Comparison of ENCODE assay signal across 8 mouse cellular contexts in genomic region chr4:43558631-43559356, GRCm38 (mm10). TPM values are rescaled to one million over a fixed set of nuclear protein-coding genes. Genes with fewer than 3 reads are reported as not detected.
A peak's percentile ranks its signal among the peaks of the same experiment; 100 is the strongest.
DNase-seq lines count a peak whose midpoint lies in the region; ATAC-seq and TF ChIP-seq lines count a peak whose summit lies in the region.

No protein-coding gene starts in this region.

- 12% methylated on average over 13 of the region's 13 CpGs for WGBS in heart, embryonic 11.5 days (ENCODE audit: insufficient replicate concordance)

- H3K9me3 ChIP-seq in heart, embryonic 11.5 days (replicated peaks; ENCODE audit: control insufficient read depth, low read length): no peaks in the 10 kb centered on the region

- peak; percentile 46; the same call in 1 of the 2 replicates for TF ChIP-seq POLR2A in testis, adult 2 months (IDR thresholded peaks at IDR 0.05; ENCODE audit: control insufficient read depth, low read depth, low read length)

- peak overlapping the region; percentile 79 for H3K4me2 ChIP-seq in heart, embryonic 11.5 days

- no peaks in the 10 kb centered on the region for H3K27me3 ChIP-seq in testis, adult 2 months (ENCODE audit: control insufficient read depth, insufficient read depth, low read length)
- no peaks in the 10 kb centered on the region for H3K27me3 ChIP-seq in heart, embryonic 11.5 days (ENCODE audit: control insufficient read depth, insufficient read depth, low read length)

- peak overlapping the region; percentile 85 for H3K9ac ChIP-seq in heart, embryonic 11.5 days (ENCODE audit: low read depth, low read length)

- H3K4me1 ChIP-seq in testis, adult 2 months (ENCODE audit: control insufficient read depth, insufficient read depth, low read length): peaks cover 13% of the 10 kb centered on the region
- peaks cover 47% of the 10 kb centered on the region for H3K4me1 ChIP-seq in heart, embryonic 11.5 days (ENCODE audit: control insufficient read depth, insufficient read depth, low read length)

- H3K4me3 ChIP-seq in testis, adult 2 months (ENCODE audit: control insufficient read depth, low read depth, low read length): no peak overlapping the region
- peak overlapping the region; percentile 97 for H3K4me3 ChIP-seq in heart, embryonic 11.5 days (ENCODE audit: low read depth, low read length)

- peak overlapping the region; percentile 81 for H3K27ac ChIP-seq in testis, adult 2 months (ENCODE audit: control insufficient read depth, insufficient read depth, low read depth, low read length)
- peak overlapping the region; percentile 100 for H3K27ac ChIP-seq in heart, embryonic 11.5 days (ENCODE audit: low read depth, low read length)

- no peak for TF ChIP-seq CTCF in testis, adult 2 months (IDR thresholded peaks at IDR 0.05; ENCODE audit: control insufficient read depth, insufficient read depth, insufficient replicate concordance, low read depth, low read length)

- 0 out of 2 replicates have a peak, but pooled peaks have one; percentile 39 for ATAC-seq in heart, embryonic 11.5 days (replicated peaks; ENCODE audit: insufficient number of reproducible peaks, low FRiP score, low TSS enrichment)

- DNase-seq in testis, postnatal 14 days (ENCODE audit: low spot score): no peak
- DNase-seq in embryo, embryonic 10.5 days (ENCODE audit: low spot score): peak; percentile 87
- peak; percentile 82 for DNase-seq in kidney, adult 9 months
- DNase-seq in lung, postnatal 10 days: peak; percentile 93
- DNase-seq in spleen, adult 18-20 months: peak; percentile 56 to 69
- no peak for DNase-seq in frontal cortex, postnatal 25 days (ENCODE audit: low spot score in 2 of 2)

- peaks cover 2% of the 10 kb centered on the region for H3K36me3 ChIP-seq in testis, adult 2 months (ENCODE audit: control insufficient read depth, insufficient read depth, low read length)
- H3K36me3 ChIP-seq in heart, embryonic 11.5 days (ENCODE audit: control insufficient read depth, insufficient read depth, low read length): peaks cover 27% of the 10 kb centered on the region

RNA-seq across cellular contexts. Expression of gene Creb3, which starts 3.3 kb away (rescaled TPM):
- 27.9 and 35.0 TPM in 2 replicates for polyA plus RNA-seq in testis, adult 2 months (2012; rRNA removed)
- polyA plus RNA-seq in heart, embryonic 11.5 days (2014; fragmentation: Nextera tagmentation; extraction: Ambion mirVana): 59.7 and 77.1 TPM in 2 replicates

RNA-seq across cellular contexts. Expression of gene Tln1, which starts 3.7 kb away (rescaled TPM):
- 44.9 and 51.8 TPM in 2 replicates for polyA plus RNA-seq in testis, adult 2 months (2012; rRNA removed)
- polyA plus RNA-seq in heart, embryonic 11.5 days (2014; fragmentation: Nextera tagmentation; extraction: Ambion mirVana): 74.2 and 86.2 TPM in 2 replicates

RNA-seq across cellular contexts. Expression of gene Rgp1, which starts 19.7 kb away (rescaled TPM):
- 36.8 and 37.6 TPM in 2 replicates for polyA plus RNA-seq in testis, adult 2 months (2012; rRNA removed)
- polyA plus RNA-seq in heart, embryonic 11.5 days (2014; fragmentation: Nextera tagmentation; extraction: Ambion mirVana): 20.1 and 32.5 TPM in 2 replicates

RNA-seq across cellular contexts. Expression of gene Gba2, which starts 19.9 kb away (rescaled TPM):
- polyA plus RNA-seq in testis, adult 2 months (2012; rRNA removed): 61.0 and 65.0 TPM in 2 replicates
- polyA plus RNA-seq in heart, embryonic 11.5 days (2014; fragmentation: Nextera tagmentation; extraction: Ambion mirVana): 14.3 and 18.4 TPM in 2 replicates

RNA-seq across cellular contexts. Expression of gene Msmp, which starts 25.5 kb away (rescaled TPM):
- 0.83 and 1.1 TPM in 2 replicates for polyA plus RNA-seq in testis, adult 2 months (2012; rRNA removed)
- polyA plus RNA-seq in heart, embryonic 11.5 days (2014; fragmentation: Nextera tagmentation; extraction: Ambion mirVana): not detected in 2 replicates

Comparison
In these comparisons a context has a peak if more than half of its experiments do, and no peak if none do; other contexts are left out.
1. DNase-seq: peak in embryo, embryonic 10.5 days (single experiment), kidney, adult 9 months (single experiment), lung, postnatal 10 days (single experiment) and spleen, adult 18-20 months (2 of 2); none in testis, postnatal 14 days (single experiment) and frontal cortex, postnatal 25 days (0 of 2).